Mouse (Mus musculus) cortical plate, adult 2 months (tissue): ENCODE results near the gene Plac8.

Experiments
- CTCF ChIP-seq: fragments of 200-500 bp; IDR thresholded peaks from 2 replicates; pipeline ENCODE4 v1.5.1; 2011; ENCODE audit warnings: mild to moderate bottlenecking, control low read depth, low read length; ENCODE audit not compliant: insufficient read depth; ENCODE audit errors: extremely low read depth
- POLR2A ChIP-seq: fragments of 200-500 bp; IDR thresholded peaks from 2 replicates; pipeline ENCODE4 v1.6.1; 2011; ENCODE audit warnings: mild to moderate bottlenecking, low read length, control low read depth; ENCODE audit not compliant: insufficient read depth; ENCODE audit errors: extremely low read depth

GRCm38 (mm10) chr5:100597886-100598485 is 25.9 kb upstream of the Plac8 start:
- no peak for TF ChIP-seq CTCF
- no peak for TF ChIP-seq POLR2A
